Mouse (Mus musculus) G1E (cell line): Measurements from ENCODE around the gene Zbtb12. TPM values are rescaled to one million over a fixed set of nuclear protein-coding genes. Genes with fewer than 3 reads are reported as not detected.

ENCODE experiments used
- ATAC-seq: 2 replicates; pipeline ENCODE4 v1.8.0; 2016; ENCODE audit warnings: mild to moderate bottlenecking; ENCODE audit not compliant: insufficient number of reproducible peaks, poor library complexity, low FRiP score, severe bottlenecking; ENCODE audit errors: extremely low read depth
- DNase-seq: peaks from one replicate; pipeline ENCODE4 v3.0.0; 2012; ENCODE audit warnings: low spot score
- H3K27me3 ChIP-seq: 2 replicates; pipeline ENCODE4 v1.6.1; 2012; ENCODE audit warnings: mild to moderate bottlenecking, low read length, inconsistent platforms; ENCODE audit not compliant: insufficient read depth
- H3K36me3 ChIP-seq: replicated peaks from 2 replicates; pipeline ENCODE3; 2012; ENCODE audit warnings: mild to moderate bottlenecking, inconsistent platforms
- H3K4me1 ChIP-seq: 2 replicates; pipeline ENCODE4 v1.6.1; 2012; ENCODE audit warnings: low read depth, low read length, inconsistent platforms, mixed read lengths; ENCODE audit not compliant: insufficient read depth
- H3K4me3 ChIP-seq: 2 replicates; pipeline ENCODE4 v1.5.1; 2012; ENCODE audit warnings: low read depth, mild to moderate bottlenecking, inconsistent platforms, low read length, moderate library complexity, mixed read lengths
- H3K9me3 ChIP-seq: replicated peaks from 2 replicates; pipeline ENCODE4 v1.6.1; 2012; ENCODE audit warnings: inconsistent platforms
- CTCF ChIP-seq: IDR thresholded peaks from 2 replicates; pipeline ENCODE4 v1.5.1; 2012; ENCODE audit warnings: low read depth, low read length, inconsistent platforms, mixed read lengths
- GATA1 ChIP-seq: IDR thresholded peaks from 2 replicates; pipeline ENCODE4 v1.6.1; 2012; ENCODE audit warnings: borderline replicate concordance, low read length, inconsistent platforms, mixed read lengths
- GATA2 ChIP-seq: IDR thresholded peaks from 2 replicates; pipeline ENCODE4 v1.6.1; 2012; ENCODE audit warnings: low read depth, low read length, inconsistent platforms, borderline replicate concordance
- POLR2AphosphoS5 ChIP-seq: IDR thresholded peaks from 2 replicates; pipeline ENCODE4 v1.6.1; 2012; ENCODE audit warnings: low read depth, low read length, inconsistent platforms; ENCODE audit not compliant: insufficient replicate concordance
- TAL1 ChIP-seq: conservative IDR thresholded peaks from 2 replicates; pipeline ENCODE4 v1.6.1; 2012; ENCODE audit warnings: low read depth, low read length, inconsistent platforms, mixed read lengths
- polyA plus RNA-seq: library from polyadenylated mRNA; stranded (reverse); fragments of >175 nt; gene quantifications from 2 replicates; pipeline ENCODE4 v1.2.3, GENCODE M21; 2012
- total RNA-seq, 2 experiments: library from RNA; stranded (forward) in 1 of 2; stranded (reverse) in 1 of 2; fragments of 200-1000 nt in 1 of 2; fragments of >200 nt in 1 of 2; fragmentation: Nextera tagmentation in 1 of 2; gene quantifications; 2 replicates each; pipeline ENCODE4 v1.2.3; 2014 to 2017

Zbtb12 gene
- total and polyA plus RNA-seq, 3 experiments, result 4.4 to 20.4 (median 6.1) TPM

- no peak for DNase-seq
- no peak overlapping the region for H3K4me3 ChIP-seq
- H3K27me3 ChIP-seq, result peaks cover 51% of the 10 kb centered on the region
- peaks cover 25% of the 10 kb centered on the region for H3K4me1 ChIP-seq
- no peaks in the 10 kb centered on the region for H3K9me3 ChIP-seq
- no peaks in the 10 kb centered on the region for H3K36me3 ChIP-seq
- TF ChIP-seq POLR2AphosphoS5 (no peak), GATA2 (no peak), CTCF (no peak), TAL1 (no peak), GATA1 (no peak)
- no peak for ATAC-seq
Measured at GRCm38 (mm10) chr17:34924258-34924657, 45.0 kb downstream of the Zbtb12 start.

- H3K9me3 ChIP-seq, result no peaks in the 10 kb centered on the region
- peaks cover 28% of the 10 kb centered on the region for H3K27me3 ChIP-seq
- TF ChIP-seq CTCF (no peak), TAL1 (no peak), POLR2AphosphoS5 (no peak), GATA2 (no peak), GATA1 (no peak)
- DNase-seq (no peak), ATAC-seq (no peak)
- no peak overlapping the region for H3K4me3 ChIP-seq
- peaks cover 31% of the 10 kb centered on the region for H3K4me1 ChIP-seq
- peaks cover 1% of the 10 kb centered on the region for H3K36me3 ChIP-seq
Measured at GRCm38 (mm10) chr17:34927306-34928019, 48.2 kb downstream of the Zbtb12 start.

- ATAC-seq (no peak), DNase-seq (no peak)
- H3K9me3 ChIP-seq, result no peaks in the 10 kb centered on the region
- peaks cover 26% of the 10 kb centered on the region for H3K4me1 ChIP-seq
- H3K36me3 ChIP-seq, result peaks cover 13% of the 10 kb centered on the region
- TF ChIP-seq CTCF (no peak), GATA1 (no peak), GATA2 (no peak), POLR2AphosphoS5 (no peak), TAL1 (no peak)
- no peak overlapping the region for H3K4me3 ChIP-seq
- peaks cover 16% of the 10 kb centered on the region for H3K27me3 ChIP-seq
Measured at GRCm38 (mm10) chr17:34928841-34929240, 49.6 kb downstream of the Zbtb12 start.

GRCm38 (mm10) chr17:34931061-34931734 is 51.9 kb downstream of the Zbtb12 start, which contains the start of gene Neu1:
Gene Neu1 (plus strand): TSS chr17:34931253.
- Histone ChIP-seq H3K4me3 (peak within 1 kb of the TSS; percentile 94), H3K4me1 (peaks cover 30% of the 10 kb centered on the region), H3K27me3 (peaks cover 10% of the 10 kb centered on the region; the same call in 1 of the 2 replicates), H3K36me3 (peaks cover 36% of the 10 kb centered on the region), H3K9me3 (no peaks in the 10 kb centered on the region)
- DNase-seq (peak; percentile 92), ATAC-seq (peak; percentile 92)
- TF ChIP-seq CTCF (no peak; the same call in 1 of the 2 replicates), TAL1 (no peak), GATA2 (no peak), POLR2AphosphoS5 (no peak), GATA1 (no peak)

GRCm38 (mm10) chr17:34931735-34932098 is 52.4 kb downstream of the Zbtb12 start:
- Histone ChIP-seq H3K36me3 (peaks cover 38% of the 10 kb centered on the region), H3K4me3 (peak overlapping the region; percentile 94), H3K4me1 (peaks cover 26% of the 10 kb centered on the region), H3K9me3 (no peaks in the 10 kb centered on the region), H3K27me3 (peaks cover 10% of the 10 kb centered on the region; the same call in 1 of the 2 replicates)
- no peak for ATAC-seq
- TF ChIP-seq POLR2AphosphoS5 (no peak), GATA2 (no peak), TAL1 (no peak), GATA1 (no peak), CTCF (no peak)
- no peak for DNase-seq

GRCm38 (mm10) chr17:34932287-34932686 is 53.0 kb downstream of the Zbtb12 start:
- no peaks in the 10 kb centered on the region for H3K9me3 ChIP-seq
- ATAC-seq (no peak), DNase-seq (no peak)
- H3K4me1 ChIP-seq, result peaks cover 24% of the 10 kb centered on the region
- no peak for TF ChIP-seq TAL1
- no peak for TF ChIP-seq CTCF
- no peak for TF ChIP-seq GATA1
- no peak for TF ChIP-seq POLR2AphosphoS5
- peaks cover 10% of the 10 kb centered on the region; the same call in 1 of the 2 replicates for H3K27me3 ChIP-seq
- no peak overlapping the region; the same call in 1 of the 2 replicates for H3K4me3 ChIP-seq
- H3K36me3 ChIP-seq, result peaks cover 38% of the 10 kb centered on the region
